Mouse (Mus musculus): Measurements from ENCODE around the gene Immp2l. TPM values are rescaled to one million over a fixed set of nuclear protein-coding genes. Genes with fewer than 3 reads are reported as not detected.

Gene Immp2l
- polyA plus RNA-seq (2017; shearing (Covaris generic)), result 26.3 TPM

DNA sequence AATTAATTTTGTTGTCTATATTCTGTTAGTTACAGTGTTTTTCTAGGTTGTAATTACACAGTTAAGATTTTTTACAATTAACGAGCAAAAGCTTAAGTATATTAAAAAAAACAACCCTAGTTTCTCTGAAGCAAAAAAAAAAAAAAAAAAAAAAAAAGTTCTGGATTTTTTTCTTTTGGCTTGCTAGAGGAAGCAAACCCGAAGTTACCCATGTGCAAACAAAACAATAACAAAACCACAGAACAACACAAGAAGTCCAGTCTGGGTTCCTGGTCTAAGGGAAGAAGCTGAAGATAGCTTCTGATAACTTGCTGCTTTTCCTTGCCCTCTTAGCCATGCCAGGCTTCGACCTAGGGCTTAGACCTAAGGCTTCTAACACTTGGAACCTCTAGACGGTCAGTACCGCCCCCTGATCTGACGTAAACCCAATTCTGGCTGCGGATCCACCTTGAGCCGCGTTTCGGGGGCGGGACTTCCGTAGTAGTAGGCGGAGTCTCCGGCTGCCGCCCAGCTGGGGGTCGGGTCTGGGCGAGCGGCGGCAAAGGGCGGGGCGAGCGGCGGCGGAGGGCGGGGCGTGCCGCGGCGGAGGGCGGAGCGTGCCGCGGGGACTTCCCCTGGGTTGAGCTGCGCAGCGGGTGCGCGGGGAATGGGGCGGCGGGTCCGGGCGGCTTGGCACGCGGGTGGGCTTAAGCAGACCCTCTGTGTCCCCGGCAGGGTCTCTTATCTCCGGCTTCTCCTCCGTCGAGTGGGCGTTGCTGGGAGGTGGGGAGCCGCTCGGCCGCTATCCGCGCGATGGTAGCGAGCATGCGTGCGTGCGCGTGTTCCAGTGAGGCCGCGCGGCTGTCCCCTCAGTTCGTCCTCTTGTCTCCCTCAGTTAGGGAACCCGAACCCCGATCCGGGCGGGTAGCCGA is at the start of gene Immp2l:
Immp2l (plus strand) TSS at position 580 of the 911 bp plus-strand sequence.

DNA sequence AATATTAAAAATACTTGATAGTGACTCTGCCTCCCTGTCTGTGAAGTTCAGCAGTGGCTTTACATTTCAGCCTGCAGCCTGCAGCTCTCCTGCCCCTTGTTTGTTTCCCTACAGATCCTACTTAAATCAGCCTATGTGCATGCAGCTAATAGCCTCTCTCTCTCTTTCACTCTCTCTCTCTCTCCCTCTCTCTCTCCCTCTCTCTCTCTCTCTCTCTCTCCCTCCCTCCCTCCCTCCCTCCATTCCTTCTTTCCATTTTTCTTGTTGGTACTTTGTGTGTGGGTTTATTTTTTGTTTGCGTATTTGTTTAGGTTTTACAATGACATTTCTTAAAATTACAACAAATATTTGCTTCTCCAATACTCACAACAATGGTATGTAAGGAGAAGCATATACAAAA is 462.4 kb downstream of the Immp2l start, which contains the start of gene Lrrn3:
Lrrn3 (minus strand) TSS at position 101 of the 400 bp plus-strand sequence.

Data from inflammation-experienced regulatory T-cells, adult 16 weeks (primary cell).